Mouse (Mus musculus) neural tube, embryonic 14.5 days (tissue): ENCODE data around the gene Soat2. TPM values are rescaled to one million over a fixed set of nuclear protein-coding genes. Genes with fewer than 3 reads are reported as not detected.

Experiments
- ATAC-seq: fragments of 200-750 bp; cut with Nextera tagmentation; 2 replicates; pipeline ENCODE4 v1.8.0; 2017; ENCODE audit warnings: low read depth, mild to moderate bottlenecking, moderate TSS enrichment, moderate library complexity
- H3K27ac ChIP-seq: fragments of 300-500 bp; sonication (generic); 2 replicates; pipeline ENCODE4 v1.5.1; 2014; ENCODE audit warnings: low read depth, mild to moderate bottlenecking, control low read depth, low read length, moderate library complexity, mixed read lengths
- H3K27me3 ChIP-seq: fragments of 300-500 bp; sonication (generic); 2 replicates; pipeline ENCODE4 v1.6.1; 2014; ENCODE audit warnings: low read length; ENCODE audit not compliant: control insufficient read depth, insufficient read depth
- H3K36me3 ChIP-seq: fragments of 300-500 bp; sonication (generic); 2 replicates; pipeline ENCODE4 v1.6.1; 2014; ENCODE audit warnings: low read length, mixed read lengths; ENCODE audit not compliant: control insufficient read depth, insufficient read depth
- H3K4me1 ChIP-seq: fragments of 300-500 bp; sonication (generic); 2 replicates; pipeline ENCODE4 v1.6.1; 2014; ENCODE audit warnings: low read length; ENCODE audit not compliant: control insufficient read depth, insufficient read depth
- H3K4me2 ChIP-seq: fragments of 300-500 bp; sonication (generic); 2 replicates; pipeline ENCODE4 v1.6.1; 2014; ENCODE audit warnings: mild to moderate bottlenecking, low read depth, low read length, control low read depth
- H3K4me3 ChIP-seq: fragments of 300-500 bp; sonication (generic); 2 replicates; pipeline ENCODE4 v1.5.1; 2014; ENCODE audit warnings: low read depth, low read length, control low read depth, mixed read lengths
- H3K9ac ChIP-seq: fragments of 300-500 bp; sonication (generic); replicated peaks from 2 replicates; pipeline ENCODE4 v1.6.1; 2014; ENCODE audit warnings: low read depth, mild to moderate bottlenecking, control low read depth, low read length, mixed read lengths
- H3K9me3 ChIP-seq: fragments of 300-500 bp; sonication (generic); 2 replicates; pipeline ENCODE4 v1.6.1; 2016; ENCODE audit warnings: low read length; ENCODE audit not compliant: control insufficient read depth
- WGBS: fragments of 180-500 bp; shearing (Covaris S2); extraction: QIAGEN DNeasy Blood & Tissue Kit; methylation state at CpG from one replicate; pipeline ENCODE4 v1.1.7; 2014; 5-methylcytosine and 5-hydroxymethylcytosine counted together
- polyA plus RNA-seq: library from polyadenylated mRNA; unstranded; fragments of >200 nt; fragmentation: Nextera tagmentation; extraction: Ambion mirVana; gene quantifications from 2 replicates; pipeline ENCODE4 v1.2.1, GENCODE M21; 2014

Gene Soat2
- polyA plus RNA-seq, 1 experiment from 2014 or later, result not detected

- Histone ChIP-seq H3K4me3 (peak overlapping the region; percentile 79), H3K4me2 (peak overlapping the region; percentile 84), H3K27ac (peak overlapping the region; percentile 98), H3K36me3 (peaks cover 11% of the 10 kb centered on the region), H3K9me3 (no peaks in the 10 kb centered on the region), H3K4me1 (peaks cover 42% of the 10 kb centered on the region), H3K27me3 (no peaks in the 10 kb centered on the region), H3K9ac (peak overlapping the region; percentile 83)
- peak; percentile 47 for ATAC-seq
- 0% methylated on average over 13 of the region's 72 CpGs for whole genome bisulfite sequencing
Measured at GRCm38 (mm10) chr15:102203835-102204381, 53.6 kb downstream of the Soat2 start.

GRCm38 (mm10) chr15:102204674-102205505, 54.6 kb downstream of the Soat2 start, which contains the start of gene Csad:
TSS of gene Csad (minus strand) at chr15:102204724.
- Histone ChIP-seq H3K4me3 (peak within 1 kb of the TSS; percentile 79), H3K4me1 (peaks cover 42% of the 10 kb centered on the region), H3K27me3 (no peaks in the 10 kb centered on the region), H3K4me2 (peak within 1 kb of the TSS; percentile 84), H3K27ac (peak within 1 kb of the TSS; percentile 98), H3K36me3 (peaks cover 17% of the 10 kb centered on the region), H3K9ac (peak within 1 kb of the TSS; percentile 83), H3K9me3 (no peaks in the 10 kb centered on the region)
- WGBS, result 45% methylated on average over 19 of the region's 19 CpGs
- no peak for ATAC-seq

DNA sequence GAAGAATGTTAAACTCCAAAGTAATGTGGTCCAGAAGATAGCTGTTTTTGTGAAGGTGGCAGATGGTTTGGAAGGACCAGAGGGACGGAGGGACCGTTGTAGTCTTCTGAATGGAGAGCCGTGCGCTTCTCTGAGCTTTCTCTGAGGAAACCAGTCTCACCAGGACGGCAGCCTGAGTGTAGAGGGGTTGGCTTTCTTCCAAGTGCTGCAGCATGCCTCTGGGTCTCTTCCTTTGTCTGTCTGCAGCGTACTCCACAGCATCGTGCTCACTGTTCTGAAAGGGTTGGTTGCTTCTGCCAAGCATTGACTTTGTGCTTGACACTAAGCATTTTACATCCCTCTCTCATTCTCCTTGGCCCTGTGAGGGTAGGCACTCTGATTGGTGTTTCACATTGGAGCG, 55.5 kb downstream of the Soat2 start:
- Histone ChIP-seq H3K9me3 (no peaks in the 10 kb centered on the region), H3K4me2 (peak overlapping the region; percentile 84), H3K4me1 (peaks cover 42% of the 10 kb centered on the region), H3K4me3 (peak overlapping the region; percentile 79), H3K9ac (peak overlapping the region; percentile 26), H3K36me3 (peaks cover 21% of the 10 kb centered on the region), H3K27me3 (no peaks in the 10 kb centered on the region), H3K27ac (peak overlapping the region; percentile 74)
- ATAC-seq, result peak; percentile 57
- 25% methylated on average over 8 of the region's 8 CpGs for WGBS

GRCm38 (mm10) chr15:102207351-102207750, 57.0 kb downstream of the Soat2 start:
- Histone ChIP-seq H3K4me2 (no peak overlapping the region), H3K9me3 (no peaks in the 10 kb centered on the region), H3K27ac (no peak overlapping the region), H3K4me3 (no peak overlapping the region), H3K36me3 (peaks cover 26% of the 10 kb centered on the region), H3K9ac (peak overlapping the region; percentile 16; the same call in 1 of the 2 replicates), H3K4me1 (peaks cover 40% of the 10 kb centered on the region), H3K27me3 (no peaks in the 10 kb centered on the region)
- ATAC-seq, result no peak
- WGBS, result 80% methylated on average over 3 of the region's 3 CpGs

DNA sequence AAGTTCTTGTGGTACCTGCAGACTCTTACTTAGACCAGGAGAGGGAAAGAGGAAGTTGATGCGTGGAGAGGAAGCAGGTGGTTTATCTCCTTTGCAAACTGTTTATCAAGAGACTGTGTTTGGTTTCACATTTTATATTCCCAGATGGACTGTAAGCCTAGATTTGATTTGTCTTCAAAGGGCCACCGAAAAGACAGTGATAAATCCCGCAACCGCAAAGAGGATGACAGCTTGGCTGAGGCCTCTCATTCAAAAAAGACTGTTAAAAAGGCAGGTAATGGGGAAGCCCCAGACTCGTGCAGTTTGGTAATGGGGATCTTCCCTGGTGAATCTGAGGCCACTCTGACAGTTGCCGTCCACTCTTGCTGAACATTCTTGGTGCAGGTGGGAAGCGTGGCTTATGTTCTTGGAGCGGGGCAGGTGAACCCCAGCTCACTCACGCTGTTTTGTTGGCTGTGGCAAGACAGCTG, 57.8 kb downstream of the Soat2 start:
- no peak overlapping the region for H3K4me2 ChIP-seq
- no peaks in the 10 kb centered on the region for H3K9me3 ChIP-seq
- H3K36me3 ChIP-seq, result peaks cover 32% of the 10 kb centered on the region
- no peaks in the 10 kb centered on the region for H3K27me3 ChIP-seq
- no peak for ATAC-seq
- peak overlapping the region; percentile 16; the same call in 1 of the 2 replicates for H3K9ac ChIP-seq
- 85% methylated on average over 9 of the region's 9 CpGs for WGBS
- no peak overlapping the region for H3K4me3 ChIP-seq
- H3K27ac ChIP-seq, result no peak overlapping the region
- peaks cover 36% of the 10 kb centered on the region for H3K4me1 ChIP-seq

- H3K4me3 ChIP-seq, result no peak overlapping the region
- 90% methylated on average over 8 of the region's 8 CpGs for WGBS
- ATAC-seq, result no peak
Measured at GRCm38 (mm10) chr15:102209114-102209513, 58.8 kb downstream of the Soat2 start.

GRCm38 (mm10) chr15:102210816-102211215, 60.5 kb downstream of the Soat2 start:
- no peak for ATAC-seq
- Histone ChIP-seq H3K9ac (no peak overlapping the region), H3K4me3 (no peak overlapping the region), H3K27ac (no peak overlapping the region), H3K27me3 (no peaks in the 10 kb centered on the region), H3K4me1 (peaks cover 20% of the 10 kb centered on the region), H3K36me3 (peaks cover 48% of the 10 kb centered on the region), H3K4me2 (no peak overlapping the region), H3K9me3 (no peaks in the 10 kb centered on the region)
- WGBS, result 90% methylated on average over 4 of the region's 4 CpGs

More at GRCm38 (mm10) chr15:102209114-102209513, 58.8 kb downstream of the Soat2 start:
- Histone ChIP-seq H3K9me3 (no peaks in the 10 kb centered on the region), H3K9ac (no peak overlapping the region), H3K4me2 (no peak overlapping the region), H3K27ac (no peak overlapping the region), H3K36me3 (peaks cover 42% of the 10 kb centered on the region), H3K27me3 (no peaks in the 10 kb centered on the region), H3K4me1 (peaks cover 36% of the 10 kb centered on the region)

GRCm38 (mm10) chr15:102211895-102212294, 61.6 kb downstream of the Soat2 start:
- Histone ChIP-seq H3K9ac (no peak overlapping the region), H3K36me3 (peaks cover 48% of the 10 kb centered on the region), H3K4me1 (peaks cover 10% of the 10 kb centered on the region), H3K27ac (no peak overlapping the region), H3K4me2 (no peak overlapping the region), H3K9me3 (no peaks in the 10 kb centered on the region), H3K4me3 (no peak overlapping the region), H3K27me3 (no peaks in the 10 kb centered on the region)
- no peak for ATAC-seq
- WGBS, result 82% methylated on average over 6 of the region's 6 CpGs
